Mouse (Mus musculus) brain, embryonic 14.5 days (tissue): ENCODE data around the gene Rcc1. TPM values are rescaled to one million over a fixed set of nuclear protein-coding genes. Genes with fewer than 3 reads are reported as not detected.
"Not testable (repeated sequence)": the region's sequence is repeated elsewhere in the genome, so short reads cannot be mapped to it uniquely, and the experiment has no call there.

Experiments used
- DNase-seq: peaks from one replicate; pipeline ENCODE4 v3.0.0-alpha.2; 2011; ENCODE audit warnings: low read depth
- CTCF ChIP-seq: fragments of 200-500 bp; IDR thresholded peaks from 2 replicates; pipeline ENCODE4 v1.5.1; 2012; ENCODE audit warnings: inconsistent platforms, mild to moderate bottlenecking, moderate library complexity, borderline replicate concordance; ENCODE audit not compliant: insufficient read depth, insufficient read length; ENCODE audit errors: extremely low read depth
- POLR2A ChIP-seq: fragments of 200-500 bp; IDR thresholded peaks from 2 replicates; pipeline ENCODE4 v1.6.1; 2012; ENCODE audit warnings: mild to moderate bottlenecking, inconsistent platforms, borderline replicate concordance; ENCODE audit not compliant: poor library complexity, insufficient read depth, insufficient read length, severe bottlenecking; ENCODE audit errors: extremely low read depth
- polyA plus RNA-seq: library from polyadenylated mRNA; depleted of rRNA; stranded (reverse); fragments of >200 nt; gene quantifications from 2 replicates; pipeline ENCODE4 v1.2.3, GENCODE M21; 2012; rRNA removed

Gene Rcc1
- polyA plus RNA-seq, 1 experiment: 21.2 TPM

DNA sequence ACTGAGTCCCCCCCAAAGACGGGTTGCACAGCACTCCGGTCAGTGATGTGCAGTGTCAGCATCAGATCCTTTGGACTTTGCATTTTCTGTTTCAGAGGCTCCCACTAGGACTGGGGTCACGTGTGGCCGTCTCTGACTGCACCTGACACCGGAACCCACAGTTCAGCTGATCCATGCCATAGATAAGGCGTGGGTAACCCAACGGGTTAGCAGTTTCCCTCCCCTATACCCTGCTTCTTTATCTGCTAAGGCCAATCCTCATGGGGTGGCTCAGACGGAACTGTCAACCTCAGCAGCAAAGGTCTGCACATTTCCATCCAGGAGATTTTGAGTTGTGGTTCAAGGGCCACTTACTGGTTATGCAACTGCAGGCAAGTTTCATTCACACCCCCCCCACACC, 48.1 kb downstream of the Rcc1 start:
- no peak for DNase-seq
- TF ChIP-seq POLR2A: no peak
- no peak for TF ChIP-seq CTCF

DNA sequence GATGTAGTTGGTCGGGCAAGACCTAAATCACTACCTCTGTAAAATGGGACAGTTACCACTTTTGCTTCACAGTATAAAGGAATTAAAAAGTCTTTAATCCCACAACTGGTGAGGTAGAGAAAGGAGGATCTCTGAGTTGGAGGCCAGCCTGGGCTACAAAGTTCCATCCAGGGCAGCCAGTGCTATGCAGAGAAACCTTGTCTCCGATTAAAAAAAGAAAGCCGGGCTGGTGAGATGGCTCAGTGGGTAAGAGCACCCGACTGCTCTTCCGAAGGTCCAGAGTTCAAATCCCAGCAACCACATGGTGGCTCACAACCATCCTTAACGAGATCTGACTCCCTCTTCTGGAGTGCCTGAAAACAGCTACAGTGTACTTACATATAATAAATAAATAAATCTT, 49.9 kb downstream of the Rcc1 start:
- not testable (repeated sequence) for DNase-seq

DNA sequence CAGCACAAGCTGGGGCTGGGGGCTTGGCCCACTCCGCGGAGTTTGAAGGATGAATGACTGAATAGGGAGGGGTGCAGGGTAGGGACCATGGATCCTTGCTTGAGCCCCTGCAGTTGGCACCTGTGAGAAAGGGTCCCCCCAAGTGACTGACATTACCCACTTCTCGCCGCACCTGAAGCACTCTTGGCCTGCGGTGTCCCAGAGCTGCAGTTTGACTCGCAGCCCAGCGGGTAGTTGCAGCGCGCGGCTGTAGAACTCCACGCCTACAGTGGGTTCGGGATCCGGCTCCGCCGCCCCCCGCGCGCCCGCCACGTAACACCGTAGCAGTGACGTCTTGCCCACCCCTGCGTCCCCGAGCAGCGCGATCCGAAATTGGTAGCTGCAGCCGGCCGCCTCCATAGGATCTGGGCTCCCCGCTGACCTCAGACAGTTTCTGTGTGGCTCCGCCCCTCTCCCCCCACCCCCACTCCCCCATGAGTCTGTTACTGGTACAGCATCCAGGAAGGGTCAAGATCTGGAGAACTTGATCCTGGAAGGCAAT, 50.4 kb downstream of the Rcc1 start, which contains the start of gene Rab42:
TSS of gene Rab42 (minus strand) at position 447 of the 541 bp plus-strand sequence.
- peak; percentile 39 for DNase-seq
- no peak for TF ChIP-seq CTCF
- no peak for TF ChIP-seq POLR2A

DNA sequence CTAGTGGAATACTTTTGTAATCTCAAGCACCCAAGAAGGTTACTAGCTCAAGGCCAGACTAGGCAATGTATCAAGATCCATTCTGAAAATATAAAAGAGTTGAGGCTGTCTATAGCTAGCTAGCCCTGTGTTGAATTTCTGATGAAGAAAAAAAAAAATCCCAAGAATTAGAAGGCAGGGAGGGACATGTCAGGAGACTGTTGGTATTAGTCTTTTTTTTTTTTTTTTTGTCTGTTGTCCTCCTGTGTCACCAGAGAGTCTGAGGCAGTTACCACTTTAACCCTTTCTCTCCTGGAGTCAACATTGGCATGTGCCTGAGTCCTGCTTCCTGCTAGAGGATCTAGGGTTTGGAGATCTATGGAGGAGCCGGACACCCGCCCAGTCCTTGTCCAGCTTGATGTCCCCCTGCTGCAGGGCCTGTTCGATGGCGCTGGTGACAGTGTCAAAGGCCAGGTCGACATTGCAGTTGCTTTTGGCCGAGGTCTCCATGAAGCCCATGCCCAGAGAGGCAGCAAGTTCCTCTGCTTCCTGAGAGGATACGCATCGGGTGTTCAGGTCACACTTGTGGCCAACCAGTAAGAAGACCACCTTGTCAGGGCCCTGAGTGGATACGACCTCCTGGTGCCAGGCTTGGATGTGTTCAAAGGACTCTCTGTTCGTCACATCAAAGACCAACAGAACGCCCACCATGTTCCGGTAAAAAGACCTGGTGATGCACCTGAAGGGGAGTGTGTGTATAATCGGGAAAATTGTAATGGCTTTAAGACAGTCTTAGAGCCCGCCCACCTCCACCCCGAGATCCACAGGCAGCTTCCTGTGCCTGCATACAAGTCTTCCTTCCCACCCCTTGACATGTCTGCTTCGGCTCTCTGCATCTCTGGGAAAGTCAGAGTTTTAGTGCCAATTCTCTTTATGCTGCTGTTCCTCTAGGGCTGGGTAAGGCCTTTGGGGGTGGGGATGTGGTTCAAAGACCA, 51.2 kb downstream of the Rcc1 start:
- DNase-seq: no peak
- TF ChIP-seq POLR2A (no peak), CTCF (no peak)

GRCm38 (mm10) chr4:132301486-132301885, 51.9 kb downstream of the Rcc1 start:
- TF ChIP-seq POLR2A (no peak), CTCF (no peak)
- DNase-seq: no peak

DNA sequence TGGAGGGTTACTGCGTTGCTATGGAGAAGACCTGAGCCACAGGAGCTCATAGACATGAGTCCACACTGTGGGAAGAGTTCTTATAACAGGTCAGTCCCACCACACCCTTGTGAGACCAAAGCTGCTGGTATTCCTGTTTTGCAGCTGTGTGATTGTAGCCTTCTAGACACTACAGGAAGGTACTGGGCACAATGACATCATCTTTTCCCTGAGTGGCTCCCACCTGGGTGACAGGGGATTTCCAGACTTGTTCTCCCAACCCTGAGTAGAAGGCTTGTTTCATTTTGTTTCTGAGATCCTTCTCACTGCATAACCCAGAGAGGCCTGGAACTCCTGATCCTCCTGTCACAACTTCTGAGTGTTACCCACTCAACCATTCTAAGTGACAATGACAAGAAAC, 53.6 kb downstream of the Rcc1 start:
- TF ChIP-seq CTCF (no peak), POLR2A (no peak)
- DNase-seq: no peak

DNA sequence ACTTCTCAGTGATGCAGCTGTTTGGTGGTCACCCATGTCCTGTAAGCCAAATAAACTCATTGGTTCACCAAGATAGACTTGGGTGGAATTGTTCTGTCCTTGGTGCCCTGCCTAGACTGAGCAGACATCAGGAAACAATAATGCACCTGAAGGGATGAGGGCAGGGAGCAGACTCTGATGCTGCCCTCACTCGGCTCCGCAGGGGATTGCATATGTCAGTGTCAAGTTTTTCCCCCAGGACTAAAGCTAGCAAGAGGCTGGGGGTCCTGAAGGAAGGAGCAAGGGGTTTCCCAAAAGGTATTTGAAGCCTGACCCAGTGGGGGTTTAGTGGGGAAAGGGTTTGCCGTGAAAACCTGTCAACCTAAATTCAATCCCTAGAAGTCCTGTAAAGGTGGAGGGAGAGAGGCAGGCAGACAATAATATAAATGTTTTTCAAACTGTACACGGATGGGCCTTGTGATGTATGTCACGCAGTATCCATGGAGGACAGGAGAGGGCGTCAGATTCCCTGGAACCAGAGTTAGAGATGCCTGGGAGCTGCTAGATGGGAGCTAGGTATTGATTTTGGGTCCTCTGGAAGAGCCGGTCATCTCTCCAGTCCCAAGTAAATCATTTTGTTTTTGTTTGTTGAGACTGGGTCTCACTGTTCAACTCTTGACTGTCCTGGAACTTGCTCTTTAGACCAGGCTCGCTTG, 57.6 kb downstream of the Rcc1 start:
- no peak for DNase-seq
- TF ChIP-seq CTCF (peak; percentile 4; the same call in 1 of the 2 replicates), POLR2A (no peak)

DNA sequence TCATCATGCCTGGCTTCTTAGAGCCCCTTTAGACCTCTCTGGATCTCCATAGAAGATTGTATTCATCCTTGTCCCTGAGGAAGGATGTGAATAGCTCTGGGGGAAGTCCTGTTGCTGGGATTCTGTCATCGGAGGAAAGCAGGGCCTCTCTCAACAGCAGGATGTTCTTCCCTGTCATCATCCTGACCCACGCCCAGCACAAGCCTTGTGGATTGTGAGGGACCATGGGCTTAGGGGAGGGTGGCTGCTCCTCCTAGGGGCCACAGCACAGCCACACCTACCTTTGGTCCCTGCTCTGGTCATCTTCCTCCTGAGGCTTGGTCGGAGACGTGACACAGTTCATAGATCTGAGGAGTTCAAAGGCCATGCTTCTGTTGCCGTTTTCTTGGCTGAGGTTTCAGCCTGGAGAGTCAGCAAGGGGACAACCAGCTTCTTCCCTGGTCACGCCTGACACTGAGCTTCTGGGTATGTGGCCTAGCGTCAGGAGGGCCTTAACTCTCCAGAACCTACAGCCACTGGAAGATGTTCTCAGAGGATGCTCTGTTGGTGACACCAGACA, 59.6 kb downstream of the Rcc1 start:
- no peak for DNase-seq
- no peak for TF ChIP-seq CTCF
- TF ChIP-seq POLR2A: no peak

DNA sequence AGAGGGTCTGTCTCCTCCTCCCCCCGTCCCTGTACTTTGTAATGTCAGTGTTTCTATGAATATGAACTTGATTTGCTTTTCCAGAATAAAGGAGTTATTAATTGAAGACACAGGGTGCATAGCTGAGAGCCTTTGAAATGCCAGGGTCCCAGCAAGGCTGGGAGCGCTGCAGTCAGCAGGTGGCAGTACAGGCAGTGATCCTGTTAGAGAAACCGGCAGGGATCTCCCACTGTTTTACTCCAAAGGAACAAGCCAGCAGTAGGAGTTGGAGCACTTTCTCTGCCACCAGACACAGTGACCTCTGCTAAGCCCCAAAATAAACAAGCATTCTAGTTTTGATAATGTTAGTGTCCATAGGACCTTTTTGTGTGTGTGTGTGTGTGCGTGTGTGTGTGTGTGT, 60.4 kb downstream of the Rcc1 start:
- no peak for TF ChIP-seq POLR2A
- peak; percentile 67 for TF ChIP-seq CTCF
- DNase-seq: peak; percentile 55

DNA sequence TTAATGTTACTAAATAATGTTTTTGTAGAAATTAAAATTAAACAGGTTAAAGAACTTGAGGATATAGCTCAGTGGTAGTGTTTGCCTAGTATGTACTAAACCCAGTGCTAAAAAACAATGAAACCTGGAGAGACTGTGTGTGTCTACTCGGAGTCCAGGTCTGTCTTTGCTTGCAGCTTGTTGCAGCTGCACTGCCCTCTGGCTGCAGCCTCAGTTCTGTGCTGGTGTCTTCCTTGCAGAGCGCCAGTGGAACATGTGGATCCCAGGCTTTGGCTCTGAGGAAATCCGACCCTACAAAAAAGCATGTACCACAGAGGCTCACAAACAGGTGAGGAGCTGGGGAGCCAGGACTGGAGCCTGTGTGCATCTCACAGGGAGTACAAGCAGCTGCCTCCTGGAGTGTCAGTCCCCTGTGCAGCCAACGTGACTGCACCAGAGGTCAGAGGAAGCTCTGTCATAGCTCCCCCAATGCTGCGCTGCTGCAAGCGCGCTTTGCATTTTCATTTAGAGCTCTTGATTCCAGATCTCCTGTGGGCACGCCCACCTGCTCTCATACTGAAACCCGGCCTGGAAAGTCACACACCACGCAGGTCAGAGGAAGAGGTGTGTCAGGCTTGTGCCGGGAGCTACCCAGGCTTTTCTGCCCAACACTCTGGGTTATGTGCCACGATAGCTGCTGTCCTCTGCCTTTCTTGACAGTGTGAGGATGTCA, 61.6 kb downstream of the Rcc1 start:
- DNase-seq: no peak
- no peak for TF ChIP-seq POLR2A
- 0 out of 2 replicates have a peak, but pooled peaks have one; percentile 7 for TF ChIP-seq CTCF

DNA sequence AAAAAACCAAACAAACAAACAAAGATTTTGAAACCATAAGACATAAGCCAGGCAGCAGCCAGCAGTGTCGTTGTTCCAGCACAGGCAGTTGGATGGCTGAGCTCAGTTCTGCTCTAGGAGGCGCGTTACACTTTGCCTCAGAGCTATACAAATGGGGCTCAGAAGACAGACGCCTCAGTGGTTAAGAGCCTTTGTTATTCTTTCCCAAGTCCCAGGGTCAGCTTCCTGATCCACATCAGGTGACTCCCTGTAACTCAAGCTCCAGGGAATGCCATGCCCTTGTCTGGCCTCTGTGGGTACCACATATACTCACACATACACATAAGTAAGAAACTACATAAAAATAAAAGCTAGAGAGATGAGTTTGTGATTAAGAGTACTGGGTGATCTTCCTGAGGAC, 62.3 kb downstream of the Rcc1 start:
- TF ChIP-seq POLR2A (no peak), CTCF (no peak)
- no peak for DNase-seq

- not testable (repeated sequence) for DNase-seq
Observed at GRCm38 (mm10) chr4:132288840-132289239, 64.6 kb downstream of the Rcc1 start.

Other genes starting within 250 kb of the Rcc1 start
- 0.28 and 0.41 TPM in 2 replicates for gene Oprd1, start 209.1 kb downstream of the Rcc1 start, polyA plus RNA-seq
- gene Ythdf2, start 141.3 kb downstream of the Rcc1 start, polyA plus RNA-seq: 46.6 and 52.2 TPM in 2 replicates
- 36.4 and 43.8 TPM in 2 replicates for gene Gmeb1, start 92.0 kb downstream of the Rcc1 start, polyA plus RNA-seq
- 24.5 and 25.8 TPM in 2 replicates for gene Taf12, start 79.2 kb downstream of the Rcc1 start, polyA plus RNA-seq
- 0.66 and 0.82 TPM in 2 replicates for gene Rab42, start 50.2 kb downstream of the Rcc1 start, polyA plus RNA-seq
- 22.2 and 30.5 TPM in 2 replicates for gene Trnau1ap, start 24.1 kb downstream of the Rcc1 start, polyA plus RNA-seq
- 13.6 and 18.2 TPM in 2 replicates for gene Phactr4, start 68.9 kb upstream of the Rcc1 start, polyA plus RNA-seq
- 5.8 and 8.3 TPM in 2 replicates for gene Med18, start 110.3 kb upstream of the Rcc1 start, polyA plus RNA-seq
- 5.1 and 6.1 TPM in 2 replicates for gene Sesn2, start 156.9 kb upstream of the Rcc1 start, polyA plus RNA-seq
- 799 and 900 TPM in 2 replicates for gene Atpif1, start 180.1 kb upstream of the Rcc1 start, polyA plus RNA-seq
- gene Dnajc8, start 181.9 kb upstream of the Rcc1 start, polyA plus RNA-seq: 102 and 106 TPM in 2 replicates
- 0.38 and 0.68 TPM in 2 replicates for gene Ptafr, start 210.5 kb upstream of the Rcc1 start, polyA plus RNA-seq